Mouse (Mus musculus) hindbrain, embryonic 13.5 days (tissue): ENCODE measurements around the gene Pde11a. TPM values are rescaled to one million over a fixed set of nuclear protein-coding genes. Genes with fewer than 3 reads are reported as not detected.

Source experiments
- ATAC-seq: fragments of 200-750 bp; cut with Nextera tagmentation; 2 replicates; pipeline ENCODE4 v1.8.0; 2017; ENCODE audit warnings: moderate TSS enrichment; ENCODE audit not compliant: low FRiP score
- H3K27ac ChIP-seq: fragments of 300-500 bp; sonication (generic); 2 replicates; pipeline ENCODE4 v1.5.1; 2015; ENCODE audit warnings: inconsistent platforms, mild to moderate bottlenecking, moderate library complexity
- H3K27me3 ChIP-seq: fragments of 300-500 bp; sonication (generic); 2 replicates; pipeline ENCODE4 v1.6.1; 2015; ENCODE audit warnings: mild to moderate bottlenecking, inconsistent platforms
- H3K36me3 ChIP-seq: fragments of 300-500 bp; sonication (generic); 2 replicates; pipeline ENCODE4 v1.6.1; 2015; ENCODE audit warnings: mild to moderate bottlenecking, inconsistent platforms
- H3K4me1 ChIP-seq: fragments of 300-500 bp; sonication (generic); replicated peaks from 2 replicates; pipeline ENCODE4 v1.6.1; 2015; ENCODE audit warnings: inconsistent platforms
- H3K4me2 ChIP-seq: fragments of 300-500 bp; sonication (generic); 2 replicates; pipeline ENCODE4 v1.6.1; 2015; ENCODE audit warnings: inconsistent platforms, mild to moderate bottlenecking, moderate library complexity
- H3K4me3 ChIP-seq: fragments of 300-500 bp; sonication (generic); 2 replicates; pipeline ENCODE4 v1.5.1; 2015; ENCODE audit warnings: mild to moderate bottlenecking, inconsistent platforms
- H3K9ac ChIP-seq: fragments of 300-500 bp; sonication (generic); 2 replicates; pipeline ENCODE4 v1.6.1; 2015; ENCODE audit warnings: mild to moderate bottlenecking, inconsistent platforms
- H3K9me3 ChIP-seq: fragments of 300-500 bp; sonication (generic); 2 replicates; pipeline ENCODE4 v1.6.1; 2016; ENCODE audit warnings: inconsistent platforms
- WGBS: fragments of 180-500 bp; shearing (Covaris S2); methylation state at CpG from one replicate; pipeline ENCODE4 v1.1.7; 2015; 5-methylcytosine and 5-hydroxymethylcytosine counted together
- polyA plus RNA-seq: library from polyadenylated mRNA; unstranded; fragments of >200 nt; fragmentation: Nextera tagmentation; extraction: Ambion mirVana; gene quantifications from 2 replicates; pipeline ENCODE4 v1.2.1, GENCODE M21; 2015

Pde11a gene
- polyA plus RNA-seq, 1 experiment from 2014 or later, result 1.6 TPM

- Histone ChIP-seq H3K9me3 (no peaks in the 10 kb centered on the region), H3K27ac (no peak overlapping the region), H3K27me3 (no peaks in the 10 kb centered on the region), H3K4me2 (no peak overlapping the region), H3K9ac (no peak overlapping the region), H3K4me1 (peaks cover 17% of the 10 kb centered on the region), H3K4me3 (no peak overlapping the region), H3K36me3 (no peaks in the 10 kb centered on the region)
- no peak for ATAC-seq
- 93% methylated on average over 6 of the region's 6 CpGs for WGBS
Measured at GRCm38 (mm10) chr2:76126651-76127050, 211.9 kb downstream of the Pde11a start.

- no peak overlapping the region for H3K27ac ChIP-seq
- no peak overlapping the region for H3K4me2 ChIP-seq
- H3K36me3 ChIP-seq, result no peaks in the 10 kb centered on the region
- H3K27me3 ChIP-seq, result no peaks in the 10 kb centered on the region
- H3K9me3 ChIP-seq, result no peaks in the 10 kb centered on the region
- no peak overlapping the region for H3K4me3 ChIP-seq
- WGBS, result 77% methylated on average over 6 of the region's 6 CpGs
- no peak overlapping the region for H3K9ac ChIP-seq
- peaks cover 11% of the 10 kb centered on the region; the same call in 1 of the 2 replicates for H3K4me1 ChIP-seq
- no peak for ATAC-seq
Measured at GRCm38 (mm10) chr2:76124821-76125220, 213.8 kb downstream of the Pde11a start.

- no peak overlapping the region for H3K4me2 ChIP-seq
- H3K36me3 ChIP-seq, result no peaks in the 10 kb centered on the region
- H3K9ac ChIP-seq, result no peak overlapping the region
- no peaks in the 10 kb centered on the region for H3K9me3 ChIP-seq
- no peak overlapping the region for H3K27ac ChIP-seq
- H3K27me3 ChIP-seq, result no peaks in the 10 kb centered on the region
- H3K4me1 ChIP-seq, result no peaks in the 10 kb centered on the region
- 90% methylated on average over 6 of the region's 6 CpGs for WGBS
- no peak for ATAC-seq
- H3K4me3 ChIP-seq, result no peak overlapping the region
Measured at GRCm38 (mm10) chr2:76122167-76122566, 216.4 kb downstream of the Pde11a start.

GRCm38 (mm10) chr2:76119848-76120247 is 218.7 kb downstream of the Pde11a start:
- ATAC-seq, result no peak
- Histone ChIP-seq H3K9me3 (no peaks in the 10 kb centered on the region), H3K4me3 (no peak overlapping the region), H3K4me2 (no peak overlapping the region), H3K27me3 (no peaks in the 10 kb centered on the region), H3K9ac (no peak overlapping the region), H3K27ac (no peak overlapping the region), H3K4me1 (no peaks in the 10 kb centered on the region), H3K36me3 (no peaks in the 10 kb centered on the region)
- WGBS, result 69% methylated on average over 2 of the region's 2 CpGs

- Histone ChIP-seq H3K4me1 (no peaks in the 10 kb centered on the region), H3K4me3 (no peak overlapping the region), H3K9me3 (no peaks in the 10 kb centered on the region), H3K9ac (no peak overlapping the region), H3K27ac (no peak overlapping the region), H3K27me3 (no peaks in the 10 kb centered on the region), H3K4me2 (no peak overlapping the region), H3K36me3 (no peaks in the 10 kb centered on the region)
- 83% methylated on average over 5 of the region's 5 CpGs for WGBS
- no peak for ATAC-seq
Measured at GRCm38 (mm10) chr2:76118491-76118890, 220.1 kb downstream of the Pde11a start.

DNA sequence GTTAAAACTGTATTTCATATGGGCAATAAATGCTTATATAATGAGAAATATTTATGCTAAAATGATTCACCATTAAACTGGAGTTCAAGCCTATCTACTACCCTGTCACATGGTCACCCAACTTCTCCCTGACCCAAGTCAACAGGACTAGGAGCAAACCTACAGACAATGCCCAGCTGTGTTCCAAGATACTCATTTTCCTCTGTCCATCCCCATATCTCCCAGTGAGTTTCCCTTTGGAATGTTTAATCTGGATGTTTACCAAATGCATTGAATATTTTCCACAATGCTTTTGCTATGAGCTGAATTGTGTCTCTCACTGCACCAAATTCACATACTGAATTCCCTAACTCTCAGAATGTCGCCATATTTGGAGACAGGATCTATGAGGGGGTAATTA is 221.4 kb downstream of the Pde11a start:
- WGBS, result 85% methylated on average over 1 of the region's 1 CpGs
- ATAC-seq, result no peak
- no peaks in the 10 kb centered on the region for H3K9me3 ChIP-seq

GRCm38 (mm10) chr2:76115696-76116095 is 222.9 kb downstream of the Pde11a start:
- no peak for ATAC-seq
- no peaks in the 10 kb centered on the region for H3K4me1 ChIP-seq
- H3K4me2 ChIP-seq, result no peak overlapping the region
- H3K27ac ChIP-seq, result no peak overlapping the region
- no peak overlapping the region for H3K9ac ChIP-seq
- 24% methylated on average over 1 of the region's 1 CpGs for WGBS
- no peak overlapping the region for H3K4me3 ChIP-seq
- no peaks in the 10 kb centered on the region for H3K9me3 ChIP-seq
- no peaks in the 10 kb centered on the region for H3K27me3 ChIP-seq
- H3K36me3 ChIP-seq, result no peaks in the 10 kb centered on the region

More for the DNA sequence above, 221.4 kb downstream of the Pde11a start:
- Histone ChIP-seq H3K4me1 (no peaks in the 10 kb centered on the region), H3K27me3 (no peaks in the 10 kb centered on the region), H3K4me3 (no peak overlapping the region), H3K9ac (no peak overlapping the region), H3K4me2 (no peak overlapping the region), H3K36me3 (no peaks in the 10 kb centered on the region), H3K27ac (no peak overlapping the region)

DNA sequence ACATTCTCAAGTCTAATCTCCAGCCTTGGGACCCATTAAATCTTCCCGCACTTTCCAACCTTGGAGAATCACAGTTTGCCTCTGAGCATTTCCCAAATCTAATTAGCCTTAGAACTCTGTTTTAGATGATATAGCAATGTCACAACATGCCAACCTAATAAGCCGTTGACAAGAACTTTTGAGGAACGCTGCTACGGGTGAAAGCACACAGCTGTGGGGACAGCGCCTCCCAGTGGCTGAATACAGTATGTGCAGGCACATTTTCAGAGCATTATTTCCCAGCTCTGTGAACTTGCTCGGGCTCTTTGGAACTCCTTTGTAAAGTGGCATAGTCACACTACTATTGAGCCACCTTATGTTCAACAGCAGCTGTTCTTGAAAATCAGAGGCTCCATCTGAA is 223.8 kb downstream of the Pde11a start:
- 0 out of 2 replicates have a peak, but pooled peaks cover 3% of the 10 kb centered on the region for H3K4me1 ChIP-seq
- no peaks in the 10 kb centered on the region for H3K9me3 ChIP-seq
- H3K36me3 ChIP-seq, result no peaks in the 10 kb centered on the region
- ATAC-seq, result no peak
- no peaks in the 10 kb centered on the region for H3K27me3 ChIP-seq
- H3K4me3 ChIP-seq, result no peak overlapping the region
- no peak overlapping the region for H3K9ac ChIP-seq
- H3K27ac ChIP-seq, result no peak overlapping the region
- no peak overlapping the region for H3K4me2 ChIP-seq
- 24% methylated on average over 6 of the region's 6 CpGs for WGBS

- Histone ChIP-seq H3K4me1 (0 out of 2 replicates have a peak, but pooled peaks cover 3% of the 10 kb centered on the region), H3K36me3 (no peaks in the 10 kb centered on the region), H3K27me3 (no peaks in the 10 kb centered on the region), H3K9ac (no peak overlapping the region), H3K9me3 (no peaks in the 10 kb centered on the region), H3K4me2 (no peak overlapping the region), H3K27ac (no peak overlapping the region), H3K4me3 (no peak overlapping the region)
- no peak for ATAC-seq
- 64% methylated on average over 8 of the region's 8 CpGs for WGBS
Measured at GRCm38 (mm10) chr2:76109653-76110052, 228.9 kb downstream of the Pde11a start.

DNA sequence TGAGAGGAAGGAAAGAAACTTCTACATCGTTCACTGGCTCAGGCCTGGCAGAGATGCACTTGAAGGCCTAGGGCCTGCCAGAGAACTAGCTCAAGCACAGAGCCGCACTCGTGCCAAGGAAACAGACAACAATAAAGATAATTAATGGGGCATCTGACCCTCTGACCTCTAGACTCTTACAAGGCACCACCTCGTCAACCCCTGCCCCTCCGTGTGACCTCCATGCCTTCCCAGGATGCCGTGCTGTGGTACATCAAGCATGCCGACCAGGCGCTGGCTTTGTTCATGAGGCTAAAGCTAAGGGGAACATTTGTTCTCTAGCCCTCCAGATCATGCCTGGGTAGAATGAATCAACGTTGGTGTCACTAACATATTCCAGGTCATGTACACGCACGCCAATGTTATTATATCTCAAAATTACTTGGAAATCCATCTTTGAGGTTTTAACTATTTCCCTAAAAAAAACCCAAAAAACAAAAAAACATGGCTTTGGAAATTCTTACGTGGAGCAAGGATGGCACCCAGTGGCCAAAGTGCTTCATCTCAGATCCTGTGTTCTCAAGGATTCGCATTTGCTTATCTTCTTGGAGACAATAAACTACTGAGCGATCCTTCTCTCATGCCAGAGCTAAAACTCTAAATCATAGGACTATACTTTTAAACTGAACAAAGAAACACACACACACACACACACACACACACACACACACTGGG is 236.5 kb downstream of the Pde11a start:
- Histone ChIP-seq H3K9me3 (no peaks in the 10 kb centered on the region), H3K4me3 (no peak overlapping the region), H3K9ac (no peak overlapping the region), H3K36me3 (no peaks in the 10 kb centered on the region), H3K4me1 (peaks cover 4% of the 10 kb centered on the region; the same call in 1 of the 2 replicates), H3K4me2 (no peak overlapping the region), H3K27ac (no peak overlapping the region), H3K27me3 (no peaks in the 10 kb centered on the region)
- no peak for ATAC-seq
- 25% methylated on average over 14 of the region's 14 CpGs for WGBS

DNA sequence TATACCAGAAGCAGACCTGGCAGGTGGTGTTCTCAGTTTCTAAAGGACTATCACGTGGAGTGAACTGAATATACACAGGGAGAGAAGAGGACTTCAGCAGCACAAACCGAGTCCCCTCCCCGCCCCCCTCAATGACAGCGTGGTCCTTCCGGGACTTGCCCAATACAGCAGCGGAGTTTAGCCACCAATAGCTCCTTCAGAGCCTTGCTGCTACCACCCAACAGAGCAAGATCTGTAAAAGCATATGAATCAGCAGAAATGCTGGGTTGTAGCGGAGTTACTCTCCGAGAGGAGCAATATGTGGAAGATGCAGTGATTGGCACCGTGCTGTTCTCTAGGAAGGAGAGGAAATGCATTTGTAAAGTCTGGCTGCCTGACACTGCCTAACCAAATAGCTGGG is 238.0 kb downstream of the Pde11a start:
- 67% methylated on average over 9 of the region's 9 CpGs for WGBS
- Histone ChIP-seq H3K36me3 (no peaks in the 10 kb centered on the region), H3K9ac (no peak overlapping the region), H3K9me3 (no peaks in the 10 kb centered on the region), H3K4me3 (no peak overlapping the region), H3K4me1 (peaks cover 4% of the 10 kb centered on the region; the same call in 1 of the 2 replicates), H3K27me3 (no peaks in the 10 kb centered on the region), H3K27ac (no peak overlapping the region), H3K4me2 (no peak overlapping the region)
- no peak for ATAC-seq

DNA sequence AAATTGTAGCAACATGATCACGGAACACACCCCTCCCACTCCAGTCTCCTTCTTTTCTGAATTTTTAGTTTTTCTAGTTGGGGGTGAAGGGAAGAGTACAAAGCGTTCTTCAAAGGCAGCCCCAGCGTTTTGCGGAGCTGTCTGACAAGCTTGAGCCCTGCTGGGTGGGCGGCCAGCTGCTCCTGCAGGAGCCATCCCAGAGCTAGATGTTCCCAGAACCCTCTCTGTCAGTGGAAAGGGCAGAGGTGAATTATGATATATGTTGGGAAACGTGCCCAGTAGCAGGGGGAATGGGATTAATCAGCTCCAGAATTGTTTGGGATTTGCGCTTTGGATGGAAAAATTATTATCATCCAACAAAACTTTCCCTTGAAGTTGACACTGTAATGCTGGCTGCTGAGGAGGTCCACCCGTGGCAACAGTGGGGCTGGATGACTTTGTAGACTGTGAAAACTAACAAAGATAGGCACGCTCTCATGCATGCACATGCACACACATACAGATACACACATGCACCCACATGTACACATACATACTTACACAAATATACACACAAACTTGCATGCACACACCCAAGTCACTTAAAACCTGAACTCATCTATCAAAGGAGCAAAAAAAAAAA is 238.7 kb downstream of the Pde11a start:
- no peaks in the 10 kb centered on the region for H3K9me3 ChIP-seq
- no peak overlapping the region for H3K9ac ChIP-seq
- H3K4me1 ChIP-seq, result peaks cover 4% of the 10 kb centered on the region; the same call in 1 of the 2 replicates
- H3K4me3 ChIP-seq, result no peak overlapping the region
- H3K4me2 ChIP-seq, result no peak overlapping the region
- H3K27me3 ChIP-seq, result no peaks in the 10 kb centered on the region
- no peak overlapping the region for H3K27ac ChIP-seq
- no peaks in the 10 kb centered on the region for H3K36me3 ChIP-seq
- ATAC-seq, result no peak
- 62% methylated on average over 9 of the region's 9 CpGs for WGBS

DNA sequence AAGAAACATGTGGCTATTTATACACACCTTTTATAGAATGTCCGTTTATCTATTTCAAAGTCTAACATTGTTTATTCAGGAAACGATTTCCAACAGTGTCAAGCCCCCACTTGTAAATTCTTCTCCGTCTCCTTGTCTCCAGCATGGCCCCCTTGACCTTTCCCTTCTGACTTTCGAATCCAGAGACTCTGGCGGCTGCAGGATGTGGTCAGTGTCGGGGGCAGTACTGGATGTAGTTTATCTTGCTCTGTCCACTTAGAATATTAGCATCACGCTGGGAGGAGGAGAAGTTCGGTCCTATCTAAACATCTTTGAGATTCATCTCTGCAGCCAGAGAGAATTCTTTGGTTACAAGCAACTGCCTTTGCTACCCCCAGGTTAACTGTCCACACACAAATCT is 240.2 kb downstream of the Pde11a start:
- ATAC-seq, result no peak
- 34% methylated on average over 8 of the region's 8 CpGs for WGBS
- Histone ChIP-seq H3K4me2 (no peak overlapping the region), H3K27ac (no peak overlapping the region), H3K4me3 (no peak overlapping the region), H3K36me3 (no peaks in the 10 kb centered on the region), H3K9ac (no peak overlapping the region), H3K4me1 (peaks cover 4% of the 10 kb centered on the region; the same call in 1 of the 2 replicates), H3K9me3 (no peaks in the 10 kb centered on the region), H3K27me3 (no peaks in the 10 kb centered on the region)
